In the genomic region with DNA sequence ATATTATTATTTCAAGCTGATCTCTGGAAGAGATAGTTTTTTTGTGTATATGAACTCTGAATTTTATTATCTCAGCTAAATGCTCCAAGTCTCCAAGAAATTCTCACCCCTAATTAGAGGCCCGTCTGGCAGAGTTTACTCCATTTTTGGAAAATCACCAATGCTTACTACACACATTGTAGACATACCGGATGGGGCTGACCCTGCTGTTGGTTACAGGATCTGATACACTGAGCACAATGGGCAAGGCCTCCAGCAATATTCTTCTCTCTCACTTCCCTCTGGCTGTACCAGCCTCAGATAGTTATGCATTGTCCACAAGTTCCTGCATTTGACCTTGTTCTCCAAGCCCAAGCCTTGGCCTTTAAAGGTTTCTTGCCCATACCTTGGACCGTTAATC, we compare ENCODE assay signal across 33 mouse cellular contexts. TPM values are rescaled to one million over a fixed set of nuclear protein-coding genes. Genes with fewer than 3 reads are reported as not detected.
"Had no signal": no experiment of that assay in that cellular context is flagged by ENCODE, and none has a peak within 500 bp of the region (broad histone marks: within the 10 kb centered on the region; RNA-seq: fewer than 3 reads in every experiment).

No protein-coding gene starts in this region.

- H3K27me3 ChIP-seq: heart, embryonic 12.5 days; hindbrain, embryonic 12.5 days; intestine, embryonic 15.5 days; limb, embryonic 13.5 days; limb, embryonic 15.5 days; liver, embryonic 12.5 days had no signal

- H3K4me1 ChIP-seq: heart, embryonic 10.5 days; hindbrain, embryonic 10.5 days; hindbrain, embryonic 12.5 days; intestine, embryonic 15.5 days; limb, embryonic 13.5 days; limb, embryonic 15.5 days; liver, embryonic 12.5 days had no signal

- H3K4me3 ChIP-seq: heart, embryonic 10.5 days; heart, embryonic 12.5 days; hindbrain, embryonic 10.5 days; hindbrain, embryonic 12.5 days; intestine, embryonic 15.5 days; layer of hippocampus, adult 2 months; left cerebral cortex, adult 2 months; limb, embryonic 13.5 days; limb, embryonic 15.5 days; liver, embryonic 12.5 days had no signal

- DNase-seq: gastrocnemius, postnatal 10 days; gastrocnemius, postnatal 25 days; heart, adult 18-20 months; heart, postnatal 10 days; heart, postnatal 4 days; kidney, adult 18-20 months; kidney, adult 8-10 months; kidney, postnatal 10 days; kidney, postnatal 25 days; kidney, postnatal 4 days; left cerebral cortex, postnatal 4 days had no signal

- H3K9ac ChIP-seq: heart, embryonic 12.5 days; hindbrain, embryonic 12.5 days; hindbrain, embryonic 14.5 days; intestine, embryonic 15.5 days; limb, embryonic 13.5 days; limb, embryonic 15.5 days; liver, embryonic 12.5 days; liver, embryonic 14.5 days had no signal

- H3K4me2 ChIP-seq: heart, embryonic 12.5 days; hindbrain, embryonic 12.5 days; hindbrain, embryonic 14.5 days; intestine, embryonic 15.5 days; limb, embryonic 13.5 days; limb, embryonic 15.5 days; liver, embryonic 12.5 days had no signal

- H3K36me3 ChIP-seq: heart, embryonic 10.5 days; heart, embryonic 12.5 days; hindbrain, embryonic 10.5 days; hindbrain, embryonic 12.5 days; intestine, embryonic 15.5 days; limb, embryonic 13.5 days; limb, embryonic 15.5 days; liver, embryonic 12.5 days had no signal

- H3K9me3 ChIP-seq: heart, embryonic 10.5 days; heart, embryonic 12.5 days; hindbrain, embryonic 10.5 days; intestine, embryonic 15.5 days; limb, embryonic 15.5 days; liver, embryonic 12.5 days had no signal

- H3K27ac ChIP-seq: heart, embryonic 10.5 days; hindbrain, embryonic 10.5 days; hindbrain, embryonic 12.5 days; hindbrain, embryonic 14.5 days; intestine, embryonic 15.5 days; layer of hippocampus, adult 2 months; left cerebral cortex, adult 2 months; limb, embryonic 13.5 days; limb, embryonic 15.5 days; liver, embryonic 12.5 days; liver, embryonic 14.5 days had no signal

- ATAC-seq: hindbrain, embryonic 16.5 days; inflammation-experienced regulatory T-cells, adult 6 months; intestine, embryonic 15.5 days; intestine, postnatal 0 days; liver, embryonic 12.5 days had no signal

RNA-seq across cellular contexts. Expression of a gene that starts 7.5 kb away (rescaled TPM):
- polyA plus RNA-seq: heart, embryonic 10.5 days; heart, embryonic 12.5 days; heart, embryonic 14.5 days; heart, embryonic 16.5 days; hindbrain, embryonic 10.5 days; hindbrain, embryonic 12.5 days; hindbrain, embryonic 14.5 days; hindbrain, embryonic 16.5 days; inflammation-experienced regulatory T-cells, adult 6 months; intestine, embryonic 15.5 days; kidney, embryonic 14.5 days; kidney, embryonic 16.5 days; limb, embryonic 11.5 days; limb, embryonic 13.5 days; limb, embryonic 15.5 days; liver, adult 2 months; liver, embryonic 12.5 days; liver, embryonic 14.5 days; liver, embryonic 16.5 days had no signal

RNA-seq across cellular contexts. Expression of a gene that starts 12.6 kb away (rescaled TPM):
- polyA plus RNA-seq: heart, embryonic 10.5 days; heart, embryonic 12.5 days; heart, embryonic 14.5 days; heart, embryonic 16.5 days; hindbrain, embryonic 10.5 days; hindbrain, embryonic 12.5 days; hindbrain, embryonic 14.5 days; hindbrain, embryonic 16.5 days; inflammation-experienced regulatory T-cells, adult 6 months; intestine, embryonic 15.5 days; intestine, postnatal 0 days; kidney, embryonic 14.5 days; kidney, embryonic 16.5 days; limb, embryonic 11.5 days; limb, embryonic 13.5 days; liver, adult 2 months; liver, embryonic 12.5 days; liver, embryonic 14.5 days; liver, embryonic 16.5 days had no signal

RNA-seq across cellular contexts. Expression of a gene that starts 28.0 kb away (rescaled TPM):
- polyA plus RNA-seq: heart, embryonic 10.5 days; heart, embryonic 12.5 days; heart, embryonic 14.5 days; heart, embryonic 16.5 days; hindbrain, embryonic 10.5 days; hindbrain, embryonic 12.5 days; hindbrain, embryonic 14.5 days; hindbrain, embryonic 16.5 days; inflammation-experienced regulatory T-cells, adult 6 months; intestine, embryonic 15.5 days; intestine, postnatal 0 days; kidney, embryonic 14.5 days; kidney, embryonic 16.5 days; limb, embryonic 11.5 days; limb, embryonic 13.5 days; limb, embryonic 15.5 days; liver, adult 2 months; liver, embryonic 12.5 days; liver, embryonic 14.5 days; liver, embryonic 16.5 days had no signal

RNA-seq across cellular contexts. Expression of a gene that starts 31.4 kb away (rescaled TPM):
- polyA plus RNA-seq: heart, embryonic 10.5 days; heart, embryonic 12.5 days; heart, embryonic 14.5 days; heart, embryonic 16.5 days; hindbrain, embryonic 10.5 days; hindbrain, embryonic 12.5 days; hindbrain, embryonic 14.5 days; hindbrain, embryonic 16.5 days; inflammation-experienced regulatory T-cells, adult 6 months; intestine, embryonic 15.5 days; intestine, postnatal 0 days; kidney, embryonic 14.5 days; kidney, embryonic 16.5 days; limb, embryonic 11.5 days; limb, embryonic 13.5 days; limb, embryonic 15.5 days; liver, adult 2 months; liver, embryonic 12.5 days; liver, embryonic 14.5 days; liver, embryonic 16.5 days had no signal
